Mouse (Mus musculus): ENCODE measurements at regions not wholly inside any gene's neighbourhood (a gene's known extent, or its start where the extent isn't known, plus 50 kb on each side); places are given as distances from the start of the nearest gene placed in this dataset.

DNA sequence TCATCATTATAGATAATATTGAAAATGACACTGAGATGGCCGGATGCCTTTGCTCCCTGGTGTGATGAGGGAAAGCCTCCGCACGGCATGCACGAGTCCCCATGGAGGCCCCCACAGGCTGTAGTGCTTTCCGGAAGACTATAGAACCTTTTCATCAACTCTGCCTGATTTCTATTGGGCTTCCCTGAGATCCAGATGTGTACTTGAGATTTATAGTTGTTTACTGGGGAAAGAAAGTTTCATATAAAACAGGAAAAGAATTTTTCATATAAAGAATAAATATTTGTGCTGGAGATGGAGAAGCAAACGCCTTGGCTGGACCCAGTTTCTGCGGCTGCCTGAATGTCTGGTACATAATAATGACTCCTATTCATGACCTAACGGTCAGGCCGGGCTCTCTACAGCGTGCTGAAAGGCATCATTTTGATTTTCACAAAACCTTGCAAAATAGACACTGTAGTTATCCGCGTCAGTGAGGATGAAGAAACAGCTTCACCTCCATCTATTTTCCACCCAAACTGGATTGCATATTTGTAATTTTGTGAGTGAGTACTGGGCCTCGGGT lies 113.7 kb upstream of the Rasgrp1 start:
- TF ChIP-seq CTCF (IDR thresholded peaks at IDR 0.05; ENCODE audit: low read depth) (no peak), EP300 (optimal IDR thresholded peaks at IDR 0.05) (no peak)

Measured in stomach, postnatal 0 days (tissue).